8 mouse cellular contexts compared by ENCODE assay signal in the genomic region with DNA sequence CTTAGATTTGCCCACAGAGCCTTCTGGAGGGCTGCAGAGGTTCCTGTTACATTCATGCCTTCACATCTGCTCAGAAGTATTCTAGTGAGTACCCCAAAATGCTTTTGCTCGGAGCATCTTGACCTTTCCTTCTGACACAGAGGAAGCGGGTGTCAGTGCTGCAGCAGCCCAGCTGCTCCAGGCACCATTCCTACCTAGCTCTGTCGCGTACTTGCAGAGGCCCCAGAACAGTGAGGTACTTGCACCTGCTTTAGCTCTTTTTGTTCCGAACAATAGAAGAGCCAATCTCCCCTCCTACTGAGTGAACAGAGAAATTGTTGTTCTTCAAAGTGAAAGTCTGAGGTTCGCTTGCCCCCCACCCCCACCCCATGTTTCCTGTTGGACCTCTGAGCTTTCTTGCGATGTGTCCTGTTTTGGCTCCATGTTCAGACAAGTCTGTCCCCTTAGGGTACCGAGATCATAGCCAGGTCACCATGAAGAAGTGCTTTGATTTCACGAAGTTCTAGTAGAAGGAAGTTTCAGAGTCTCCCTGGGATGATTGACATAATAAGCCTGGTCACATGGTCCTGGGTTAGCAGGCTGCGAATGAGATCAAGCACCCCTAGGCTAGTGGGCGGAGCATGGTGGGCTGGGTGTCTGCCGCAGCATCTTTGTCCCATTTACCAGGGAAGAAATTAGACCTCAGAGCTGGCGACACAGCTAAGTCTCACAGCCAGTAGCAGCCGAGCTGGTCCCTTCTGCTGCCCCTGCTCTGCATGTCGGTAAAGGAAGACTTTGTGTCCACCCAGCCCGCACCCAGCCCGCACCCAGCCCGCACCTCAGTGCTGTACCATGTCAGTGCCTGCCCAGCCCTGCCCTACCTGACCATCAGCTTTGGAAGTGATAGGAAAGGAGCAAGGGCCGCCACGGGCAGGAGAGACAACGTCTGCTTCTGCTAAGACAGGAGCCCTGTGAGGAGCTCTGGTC.
DNase-seq lines count a peak whose midpoint lies in the region; ATAC-seq and TF ChIP-seq lines count a peak whose summit lies in the region.

No protein-coding gene starts in this region.

- TF ChIP-seq EP300 in lung, postnatal 0 days (IDR thresholded peaks at IDR 0.05), result no peak

- no peaks in the 10 kb centered on the region for H3K27me3 ChIP-seq in forebrain, embryonic 11.5 days (ENCODE audit: control insufficient read depth, insufficient read depth, low read length)
- H3K27me3 ChIP-seq in hindbrain, embryonic 13.5 days, result no peaks in the 10 kb centered on the region
- no peaks in the 10 kb centered on the region for H3K27me3 ChIP-seq in lung, postnatal 0 days (replicated peaks; ENCODE audit: insufficient read depth, low read length)

- 37% methylated on average over 21 of the region's 21 CpGs for WGBS in forebrain, embryonic 11.5 days
- WGBS in hindbrain, embryonic 13.5 days, result 56% methylated on average over 21 of the region's 21 CpGs
- 41% methylated on average over 21 of the region's 21 CpGs for WGBS in lung, postnatal 0 days

- H3K36me3 ChIP-seq in forebrain, embryonic 11.5 days (ENCODE audit: control insufficient read depth, insufficient read depth, low read length), result no peaks in the 10 kb centered on the region
- no peaks in the 10 kb centered on the region for H3K36me3 ChIP-seq in hindbrain, embryonic 13.5 days
- no peaks in the 10 kb centered on the region for H3K36me3 ChIP-seq in lung, postnatal 0 days (ENCODE audit: insufficient read depth, low read length)

- no peaks in the 10 kb centered on the region for H3K9me3 ChIP-seq in forebrain, embryonic 11.5 days (ENCODE audit: control insufficient read depth, low read length)
- no peaks in the 10 kb centered on the region for H3K9me3 ChIP-seq in hindbrain, embryonic 13.5 days
- H3K9me3 ChIP-seq in lung, postnatal 0 days (ENCODE audit: low read length), result no peaks in the 10 kb centered on the region

- H3K4me2 ChIP-seq in forebrain, embryonic 11.5 days (ENCODE audit: low read depth, low read length, severe bottlenecking), result peak overlapping the region; percentile 41; the same call in 1 of the 2 replicates
- H3K4me2 ChIP-seq in hindbrain, embryonic 13.5 days, result peak overlapping the region; percentile 34
- no peak overlapping the region for H3K4me2 ChIP-seq in lung, postnatal 0 days (replicated peaks; ENCODE audit: low read depth, low read length)

- TF ChIP-seq CTCF in lung, postnatal 0 days (IDR thresholded peaks at IDR 0.05), result no peak

- H3K9ac ChIP-seq in forebrain, embryonic 11.5 days (ENCODE audit: low read length), result peak overlapping the region; percentile 43
- H3K9ac ChIP-seq in hindbrain, embryonic 13.5 days, result peak overlapping the region; percentile 29; the same call in 1 of the 2 replicates
- H3K9ac ChIP-seq in lung, postnatal 0 days (replicated peaks; ENCODE audit: low read depth), result no peak overlapping the region

- peaks cover 8% of the 10 kb centered on the region; the same call in 1 of the 2 replicates for H3K4me1 ChIP-seq in forebrain, embryonic 11.5 days (replicated peaks; ENCODE audit: control insufficient read depth, insufficient read depth, low read length)
- H3K4me1 ChIP-seq in hindbrain, embryonic 13.5 days (replicated peaks), result peaks cover 15% of the 10 kb centered on the region
- no peaks in the 10 kb centered on the region for H3K4me1 ChIP-seq in lung, postnatal 0 days (ENCODE audit: insufficient read depth, low read depth, low read length)

- ATAC-seq in forebrain, embryonic 11.5 days (replicated peaks; ENCODE audit: low FRiP score), result peak; percentile 87
- ATAC-seq in hindbrain, embryonic 13.5 days (ENCODE audit: low FRiP score), result peak; percentile 65; the same call in 1 of the 2 replicates
- ATAC-seq in lung, postnatal 0 days, result peak; percentile 28; the same call in 1 of the 2 replicates

- peak; percentile 20 for DNase-seq in layer of hippocampus, adult 11-12 months (ENCODE audit: low spot score)
- no peak for DNase-seq in layer of hippocampus, adult 9-10 months (ENCODE audit: low spot score)
- DNase-seq in forebrain, embryonic 11.5 days (ENCODE audit: low spot score), result peak; percentile 73
- DNase-seq in lung, postnatal 0 days (ENCODE audit: low spot score), result peak; percentile 17
- DNase-seq in retina, postnatal 1 day, result peak; percentile 85
- DNase-seq in layer of hippocampus, adult 8-10 months (ENCODE audit: low spot score in 2 of 2), result no peak
- no peak for DNase-seq in layer of hippocampus, postnatal 14 days (ENCODE audit: low spot score in 2 of 2)

- no peak overlapping the region for H3K27ac ChIP-seq in forebrain, embryonic 11.5 days (ENCODE audit: low read depth, low read length)
- H3K27ac ChIP-seq in hindbrain, embryonic 13.5 days, result peak overlapping the region; percentile 30; the same call in 1 of the 2 replicates
- no peak overlapping the region for H3K27ac ChIP-seq in lung, postnatal 0 days (ENCODE audit: low read length)

- H3K4me3 ChIP-seq in forebrain, embryonic 11.5 days (ENCODE audit: low read depth, low read length), result no peak overlapping the region; the same call in 1 of the 2 replicates
- H3K4me3 ChIP-seq in hindbrain, embryonic 13.5 days, result no peak overlapping the region
- H3K4me3 ChIP-seq in lung, postnatal 0 days (ENCODE audit: low read depth, low read length), result no peak overlapping the region

Comparison
In these comparisons a context has a peak if more than half of its experiments do, and no peak if none do; other contexts are left out.
1. DNase-seq: peak in layer of hippocampus, adult 11-12 months (single experiment), forebrain, embryonic 11.5 days (single experiment), lung, postnatal 0 days (single experiment) and retina, postnatal 1 day (single experiment); none in layer of hippocampus, adult 9-10 months (single experiment), layer of hippocampus, adult 8-10 months (0 of 2) and layer of hippocampus, postnatal 14 days (0 of 2).
2. ATAC-seq: peak in every context shown above with its lines; median percentile 87 in forebrain, embryonic 11.5 days; 65 in hindbrain, embryonic 13.5 days; 28 in lung, postnatal 0 days.